Mouse (Mus musculus): ENCODE measurements around the gene Fbln2. TPM values are rescaled to one million over a fixed set of nuclear protein-coding genes. Genes with fewer than 3 reads are reported as not detected.

Gene Fbln2
- polyA plus RNA-seq, 1 experiment from 2014 or later = 34.4 TPM

GRCm38 (mm10) chr6:91182075-91182490 lies 30.2 kb upstream of the Fbln2 start:
- H3K27me3 ChIP-seq = no peaks in the 10 kb centered on the region

GRCm38 (mm10) chr6:91183041-91183440 lies 29.2 kb upstream of the Fbln2 start:
- 44% methylated on average over 1 of the region's 1 CpGs for WGBS
- Histone ChIP-seq H3K36me3 (no peaks in the 10 kb centered on the region), H3K4me3 (no peak overlapping the region), H3K9me3 (no peaks in the 10 kb centered on the region), H3K9ac (no peak overlapping the region), H3K4me1 (replicated peaks) (peaks cover 18% of the 10 kb centered on the region; the same call in 1 of the 2 replicates), H3K27ac (replicated peaks) (no peak overlapping the region), H3K27me3 (no peaks in the 10 kb centered on the region), H3K4me2 (no peak overlapping the region)
- no peak for ATAC-seq (ENCODE audit: low read depth)

More at GRCm38 (mm10) chr6:91182075-91182490, 30.2 kb upstream of the Fbln2 start:
- no peak overlapping the region for H3K27ac ChIP-seq (replicated peaks)
- no peak overlapping the region for H3K9ac ChIP-seq
- 59% methylated on average over 4 of the region's 4 CpGs for WGBS
- no peaks in the 10 kb centered on the region for H3K36me3 ChIP-seq
- H3K4me2 ChIP-seq = no peak overlapping the region
- H3K4me3 ChIP-seq = no peak overlapping the region
- peaks cover 18% of the 10 kb centered on the region; the same call in 1 of the 2 replicates for H3K4me1 ChIP-seq (replicated peaks)
- H3K9me3 ChIP-seq = no peaks in the 10 kb centered on the region
- ATAC-seq (ENCODE audit: low read depth) = no peak

GRCm38 (mm10) chr6:91183980-91184379 lies 28.3 kb upstream of the Fbln2 start:
- Histone ChIP-seq H3K4me2 (no peak overlapping the region), H3K9ac (no peak overlapping the region), H3K4me3 (no peak overlapping the region), H3K36me3 (no peaks in the 10 kb centered on the region), H3K4me1 (replicated peaks) (peaks cover 18% of the 10 kb centered on the region; the same call in 1 of the 2 replicates), H3K27me3 (no peaks in the 10 kb centered on the region), H3K9me3 (no peaks in the 10 kb centered on the region), H3K27ac (replicated peaks) (no peak overlapping the region)
- no peak for ATAC-seq (ENCODE audit: low read depth)
- 74% methylated on average over 2 of the region's 2 CpGs for WGBS

GRCm38 (mm10) chr6:91184776-91185175 lies 27.5 kb upstream of the Fbln2 start:
- H3K4me3 ChIP-seq = no peak overlapping the region
- H3K27me3 ChIP-seq = no peaks in the 10 kb centered on the region
- H3K9ac ChIP-seq = no peak overlapping the region
- H3K4me2 ChIP-seq = no peak overlapping the region
- H3K27ac ChIP-seq (replicated peaks) = no peak overlapping the region
- no peaks in the 10 kb centered on the region for H3K9me3 ChIP-seq
- H3K36me3 ChIP-seq = no peaks in the 10 kb centered on the region
- no peak for ATAC-seq (ENCODE audit: low read depth)
- H3K4me1 ChIP-seq (replicated peaks) = peaks cover 18% of the 10 kb centered on the region; the same call in 1 of the 2 replicates
- WGBS = 72% methylated on average over 3 of the region's 3 CpGs

- no peaks in the 10 kb centered on the region for H3K36me3 ChIP-seq
- 90% methylated on average over 5 of the region's 5 CpGs for WGBS
- H3K4me3 ChIP-seq = no peak overlapping the region
- H3K9ac ChIP-seq = no peak overlapping the region
- no peak overlapping the region for H3K4me2 ChIP-seq
- H3K4me1 ChIP-seq (replicated peaks) = peaks cover 15% of the 10 kb centered on the region; the same call in 1 of the 2 replicates
- no peak for ATAC-seq (ENCODE audit: low read depth)
- no peaks in the 10 kb centered on the region for H3K27me3 ChIP-seq
- no peaks in the 10 kb centered on the region for H3K9me3 ChIP-seq
- no peak overlapping the region for H3K27ac ChIP-seq (replicated peaks)
Measured at GRCm38 (mm10) chr6:91185502-91185901, 26.8 kb upstream of the Fbln2 start.

GRCm38 (mm10) chr6:91186161-91186931 lies 25.9 kb upstream of the Fbln2 start:
- WGBS = 60% methylated on average over 4 of the region's 4 CpGs

GRCm38 (mm10) chr6:91186934-91187333 lies 25.3 kb upstream of the Fbln2 start:
- Histone ChIP-seq H3K4me1 (replicated peaks) (peaks cover 9% of the 10 kb centered on the region; the same call in 1 of the 2 replicates), H3K4me3 (no peak overlapping the region), H3K27me3 (no peaks in the 10 kb centered on the region), H3K27ac (replicated peaks) (no peak overlapping the region), H3K4me2 (no peak overlapping the region), H3K9me3 (no peaks in the 10 kb centered on the region), H3K9ac (no peak overlapping the region), H3K36me3 (no peaks in the 10 kb centered on the region)
- ATAC-seq (ENCODE audit: low read depth) = no peak
- 75% methylated on average over 6 of the region's 6 CpGs for WGBS

More at GRCm38 (mm10) chr6:91186161-91186931, 25.9 kb upstream of the Fbln2 start:
- Histone ChIP-seq H3K4me2 (no peak overlapping the region), H3K27me3 (no peaks in the 10 kb centered on the region), H3K27ac (replicated peaks) (no peak overlapping the region), H3K9ac (no peak overlapping the region), H3K36me3 (no peaks in the 10 kb centered on the region), H3K9me3 (no peaks in the 10 kb centered on the region), H3K4me3 (no peak overlapping the region), H3K4me1 (replicated peaks) (peaks cover 9% of the 10 kb centered on the region; the same call in 1 of the 2 replicates)
- ATAC-seq (ENCODE audit: low read depth) = no peak

- no peak overlapping the region for H3K4me2 ChIP-seq
- 83% methylated on average over 3 of the region's 3 CpGs for WGBS
- H3K9me3 ChIP-seq = no peaks in the 10 kb centered on the region
- no peaks in the 10 kb centered on the region for H3K36me3 ChIP-seq
- no peak overlapping the region for H3K9ac ChIP-seq
- no peak for ATAC-seq (ENCODE audit: low read depth)
- no peak overlapping the region for H3K4me3 ChIP-seq
- H3K27me3 ChIP-seq = no peaks in the 10 kb centered on the region
- H3K27ac ChIP-seq (replicated peaks) = no peak overlapping the region
- no peaks in the 10 kb centered on the region for H3K4me1 ChIP-seq (replicated peaks)
Measured at GRCm38 (mm10) chr6:91187871-91188270, 24.4 kb upstream of the Fbln2 start.

GRCm38 (mm10) chr6:91189971-91190370 lies 22.3 kb upstream of the Fbln2 start:
- no peak overlapping the region for H3K27ac ChIP-seq (replicated peaks)
- 80% methylated on average over 6 of the region's 6 CpGs for WGBS
- H3K4me3 ChIP-seq = no peak overlapping the region
- no peaks in the 10 kb centered on the region for H3K9me3 ChIP-seq
- H3K9ac ChIP-seq = no peak overlapping the region
- H3K36me3 ChIP-seq = no peaks in the 10 kb centered on the region
- H3K4me1 ChIP-seq (replicated peaks) = no peaks in the 10 kb centered on the region
- no peaks in the 10 kb centered on the region for H3K27me3 ChIP-seq
- no peak overlapping the region for H3K4me2 ChIP-seq
- no peak for ATAC-seq (ENCODE audit: low read depth)

- Histone ChIP-seq H3K9me3 (no peaks in the 10 kb centered on the region), H3K4me2 (no peak overlapping the region), H3K27ac (replicated peaks) (no peak overlapping the region), H3K4me3 (no peak overlapping the region), H3K36me3 (no peaks in the 10 kb centered on the region), H3K9ac (no peak overlapping the region), H3K4me1 (replicated peaks) (no peaks in the 10 kb centered on the region), H3K27me3 (no peaks in the 10 kb centered on the region)
- no peak for ATAC-seq (ENCODE audit: low read depth)
- WGBS = 47% methylated on average over 2 of the region's 2 CpGs
Measured at GRCm38 (mm10) chr6:91191465-91191864, 20.8 kb upstream of the Fbln2 start.

- Histone ChIP-seq H3K9me3 (no peaks in the 10 kb centered on the region), H3K36me3 (no peaks in the 10 kb centered on the region), H3K9ac (no peak overlapping the region), H3K27ac (replicated peaks) (no peak overlapping the region), H3K4me2 (no peak overlapping the region), H3K27me3 (no peaks in the 10 kb centered on the region), H3K4me3 (no peak overlapping the region), H3K4me1 (replicated peaks) (no peaks in the 10 kb centered on the region)
- no peak for ATAC-seq (ENCODE audit: low read depth)
- WGBS = 73% methylated on average over 3 of the region's 3 CpGs
Measured at GRCm38 (mm10) chr6:91192421-91192820, 19.8 kb upstream of the Fbln2 start.

GRCm38 (mm10) chr6:91192851-91193545 lies 19.3 kb upstream of the Fbln2 start:
- Histone ChIP-seq H3K4me1 (replicated peaks) (no peaks in the 10 kb centered on the region), H3K27me3 (no peaks in the 10 kb centered on the region), H3K36me3 (no peaks in the 10 kb centered on the region), H3K9me3 (no peaks in the 10 kb centered on the region), H3K4me2 (no peak overlapping the region), H3K27ac (replicated peaks) (no peak overlapping the region), H3K9ac (no peak overlapping the region), H3K4me3 (no peak overlapping the region)
- 94% methylated on average over 1 of the region's 1 CpGs for WGBS
- ATAC-seq (ENCODE audit: low read depth) = no peak
